Mouse (Mus musculus) adrenal gland, postnatal 14 days (tissue): ENCODE results near the gene Hand1. TPM values are rescaled to one million over a fixed set of nuclear protein-coding genes. Genes with fewer than 3 reads are reported as not detected.
"Not testable (repeated sequence)": the region's sequence is repeated elsewhere in the genome, so short reads cannot be mapped to it uniquely, and the experiment has no call there.

Experiments used
- DNase-seq: peaks from one replicate; pipeline ENCODE4 v3.0.0; 2021; ENCODE audit warnings: mixed read lengths
- total RNA-seq: library from RNA; stranded (reverse); gene quantifications from 2 replicates; pipeline ENCODE4 v1.2.3, GENCODE M21; 2021

The Hand1 gene
- total RNA-seq, 1 experiment from 2014 or later: 12.0 TPM

- DNase-seq: no peak
These were observed 819 bp upstream of the Hand1 start for GRCm38 (mm10) chr11:57833296-57833977.

GRCm38 (mm10) chr11:57831861-57832260 is 757 bp downstream of the Hand1 start:
- DNase-seq: no peak

GRCm38 (mm10) chr11:57831281-57831781 is 1.3 kb downstream of the Hand1 start:
- DNase-seq: no peak

- DNase-seq: no peak
These were observed 2.5 kb downstream of the Hand1 start for GRCm38 (mm10) chr11:57829871-57830775.

- peak; percentile 19 for DNase-seq
These were observed 3.4 kb downstream of the Hand1 start for GRCm38 (mm10) chr11:57828955-57829870.

- peak; percentile 37 for DNase-seq
These were observed 4.6 kb downstream of the Hand1 start for GRCm38 (mm10) chr11:57827915-57828545.

- no peak for DNase-seq
These were observed 5.3 kb downstream of the Hand1 start for GRCm38 (mm10) chr11:57827048-57827914.

- not testable (repeated sequence) for DNase-seq
These were observed 7.4 kb downstream of the Hand1 start for GRCm38 (mm10) chr11:57825234-57825633.

GRCm38 (mm10) chr11:57823714-57824113 is 8.9 kb downstream of the Hand1 start:
- no peak for DNase-seq

- DNase-seq: not testable (repeated sequence)
These were observed 9.5 kb downstream of the Hand1 start for GRCm38 (mm10) chr11:57823159-57823558.

- DNase-seq: peak; percentile 95
These were observed 12.5 kb downstream of the Hand1 start for GRCm38 (mm10) chr11:57819999-57820581.

GRCm38 (mm10) chr11:57818189-57818588 is 14.4 kb downstream of the Hand1 start:
- no peak for DNase-seq

GRCm38 (mm10) chr11:57813641-57814040 is 19.0 kb downstream of the Hand1 start:
- DNase-seq: no peak

GRCm38 (mm10) chr11:57812212-57812611 is 20.4 kb downstream of the Hand1 start:
- no peak for DNase-seq

GRCm38 (mm10) chr11:57811006-57811405 is 21.6 kb downstream of the Hand1 start:
- DNase-seq: no peak

- no peak for DNase-seq
These were observed 22.9 kb downstream of the Hand1 start for GRCm38 (mm10) chr11:57809732-57810098.

GRCm38 (mm10) chr11:57809017-57809731 is 23.4 kb downstream of the Hand1 start:
- DNase-seq: no peak

- no peak for DNase-seq
These were observed 27.6 kb downstream of the Hand1 start for GRCm38 (mm10) chr11:57805047-57805446.

- peak; percentile 70 for DNase-seq
These were observed 30.1 kb downstream of the Hand1 start for GRCm38 (mm10) chr11:57802511-57802870.
